Mouse (Mus musculus) bone marrow macrophage, adult 2 months (primary cell): ENCODE results near the gene Iba57.

ENCODE experiments used
- CTCF ChIP-seq: IDR thresholded peaks from 2 replicates; pipeline ENCODE4 v1.5.1; 2012; ENCODE audit warnings: low read depth, mild to moderate bottlenecking, low read length, moderate library complexity
- POLR2A ChIP-seq: IDR thresholded peaks from 2 replicates; pipeline ENCODE4 v1.6.1; 2012; ENCODE audit warnings: mild to moderate bottlenecking, low read depth, low read length, borderline replicate concordance

DNA sequence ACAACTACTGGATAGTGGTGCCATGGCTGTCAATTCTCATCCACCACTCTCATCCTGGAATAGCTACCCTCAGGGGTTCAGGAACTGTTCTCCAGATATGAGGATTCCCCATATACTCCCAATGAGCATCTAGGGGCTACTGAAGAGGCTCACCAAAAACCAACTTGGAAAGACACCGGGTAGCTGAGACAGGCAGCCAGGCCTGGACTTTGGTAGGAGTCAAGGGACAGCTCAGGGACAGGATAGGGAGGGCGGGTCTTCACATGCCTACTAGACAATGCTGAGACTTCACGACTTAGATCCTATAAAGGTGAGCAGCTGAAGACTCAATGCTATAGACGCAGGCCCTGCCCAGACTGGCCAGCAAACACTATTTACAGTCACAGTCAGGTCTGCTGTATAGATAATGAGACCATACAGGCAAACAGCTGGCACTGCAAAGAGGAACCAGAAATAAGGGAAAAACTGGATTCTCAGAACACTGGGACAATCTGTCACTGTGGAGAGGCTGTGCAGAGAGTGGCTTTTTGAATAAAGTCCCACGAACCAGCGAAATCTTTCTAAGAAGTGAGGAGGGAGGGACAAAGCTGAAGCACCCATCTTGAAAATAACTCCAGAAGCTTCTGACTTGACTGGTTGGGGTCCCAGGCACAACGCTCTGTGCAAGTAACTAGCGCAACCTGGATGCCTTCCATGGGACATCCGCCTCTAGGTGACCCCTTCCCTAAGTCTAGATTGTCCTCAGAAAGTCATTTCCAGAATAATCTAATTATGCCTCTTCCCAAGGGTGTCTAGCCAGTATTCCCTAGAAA lies 890 bp downstream of the Iba57 start:
- TF ChIP-seq POLR2A (no peak), CTCF (no peak)
